24 mouse cellular contexts compared by ENCODE assay signal in the genomic region with DNA sequence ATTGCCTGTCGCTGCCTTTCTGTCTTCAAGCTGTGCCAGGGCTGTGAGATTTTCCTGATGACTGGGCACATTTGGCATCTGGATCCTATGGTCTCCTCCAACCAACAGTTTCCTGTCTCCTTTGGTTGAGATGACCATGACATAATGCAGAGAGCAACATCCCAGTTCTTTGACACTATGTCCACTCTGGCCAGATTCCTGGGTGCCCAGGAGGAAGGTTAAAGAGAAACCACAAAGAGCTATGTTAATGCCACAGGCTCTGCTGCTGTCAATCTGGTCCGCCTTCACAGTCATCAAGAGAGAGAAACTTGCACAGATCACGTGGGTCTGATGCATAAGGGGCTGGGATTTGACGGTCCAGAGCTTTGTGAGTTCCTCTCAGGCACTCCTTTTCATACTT. TPM values are rescaled to one million over a fixed set of nuclear protein-coding genes. Genes with fewer than 3 reads are reported as not detected.
DNase-seq lines count a peak whose midpoint lies in the region; ATAC-seq and TF ChIP-seq lines count a peak whose summit lies in the region.
"Had no signal": no experiment of that assay in that cellular context is flagged by ENCODE, and none has a peak within 500 bp of the region (broad histone marks: within the 10 kb centered on the region; RNA-seq: fewer than 3 reads in every experiment).

No protein-coding gene starts in this region.

- peak; percentile 68 for ATAC-seq in Patski
- ATAC-seq in lung, postnatal 0 days, result no peak
- ATAC-seq: forebrain, embryonic 15.5 days; hindbrain, embryonic 16.5 days; intestine, embryonic 15.5 days had no signal

- H3K36me3 ChIP-seq in C2C12 (ENCODE audit: control insufficient read depth, insufficient read depth), result peaks cover 10% of the 10 kb centered on the region
- no peaks in the 10 kb centered on the region for H3K36me3 ChIP-seq in lung, postnatal 0 days (ENCODE audit: insufficient read depth, low read length)
- H3K36me3 ChIP-seq: forebrain, embryonic 15.5 days; heart, embryonic 15.5 days; intestine, embryonic 15.5 days had no signal

- no peak overlapping the region for H3K9ac ChIP-seq in lung, postnatal 0 days (replicated peaks; ENCODE audit: low read depth)
- H3K9ac ChIP-seq: forebrain, embryonic 15.5 days; heart, embryonic 12.5 days; heart, embryonic 15.5 days; hindbrain, embryonic 13.5 days; intestine, embryonic 15.5 days had no signal

- POLR2A ChIA-PET in Patski (lab: Charles Lee), result no interaction called here

- H3K27ac ChIP-seq in lung, postnatal 0 days (ENCODE audit: low read length), result no peak overlapping the region
- H3K27ac ChIP-seq: forebrain, embryonic 10.5 days; forebrain, embryonic 15.5 days; heart, embryonic 15.5 days; hindbrain, embryonic 10.5 days; hindbrain, embryonic 13.5 days; intestine, embryonic 15.5 days had no signal

- TF ChIP-seq EP300 in lung, postnatal 0 days (IDR thresholded peaks at IDR 0.05), result no peak

- peaks cover 84% of the 10 kb centered on the region for H3K79me2 ChIP-seq in C2C12 (ENCODE audit: control insufficient read depth, insufficient read depth)

- peak; percentile 88 for DNase-seq in 3134 (ENCODE audit: extremely low read depth, insufficient read length, low spot score)
- peak; percentile 61 for DNase-seq in Patski (ENCODE audit: low read depth, low spot score)
- DNase-seq in spleen, postnatal 10 days (ENCODE audit: low spot score in 2 of 2), result no peak
- no peak for DNase-seq in lung, postnatal 0 days (ENCODE audit: low spot score)
- no peak for DNase-seq in liver
- DNase-seq: adrenal gland, adult 2 months; adrenal gland, postnatal 14 days; cerebellum, adult 11-12 months; cerebellum, adult 8-10 months; cerebellum, postnatal 14 days; gastrocnemius, postnatal 25 days; heart, adult 18-20 months; heart, postnatal 10 days; heart, postnatal 36 days; kidney, adult 18-20 months had no signal

- no peaks in the 10 kb centered on the region for H3K4me1 ChIP-seq in lung, postnatal 0 days (ENCODE audit: insufficient read depth, low read depth, low read length)
- H3K4me1 ChIP-seq: forebrain, embryonic 10.5 days; forebrain, embryonic 15.5 days; hindbrain, embryonic 10.5 days had no signal

- no peak overlapping the region for H3K4me3 ChIP-seq in C2C12 (ENCODE audit: insufficient read depth, poor library complexity, severe bottlenecking)
- no peak overlapping the region for H3K4me3 ChIP-seq in lung, postnatal 0 days (ENCODE audit: low read depth, low read length)
- H3K4me3 ChIP-seq: forebrain, embryonic 10.5 days; forebrain, embryonic 15.5 days; heart, embryonic 12.5 days; heart, embryonic 15.5 days; hindbrain, embryonic 10.5 days; hindbrain, embryonic 13.5 days; intestine, embryonic 15.5 days had no signal

- CTCF ChIA-PET in Patski (lab: Charles Lee), result no interaction called here

- TF ChIP-seq CTCF in C2C12 (IDR thresholded peaks at IDR 0.05; ENCODE audit: control insufficient read depth, insufficient read depth, insufficient read length), result no peak
- TF ChIP-seq CTCF in Patski (IDR thresholded peaks at IDR 0.05), result no peak
- TF ChIP-seq CTCF in lung, postnatal 0 days (IDR thresholded peaks at IDR 0.05), result no peak

- in situ Hi-C loops in Patski (cut with MboI; ENCODE audit: low pct_unique_long_range_greater_than_20kb), result loop anchor here (25.0 kb wide), 1 partner anchor 541 kb away; no protein-coding TSS in a partner anchor

- peak overlapping the region; percentile 39 for H3ac ChIP-seq in C2C12 (ENCODE audit: control insufficient read depth, insufficient read length, low read depth)

- no peak overlapping the region for H3K4me2 ChIP-seq in lung, postnatal 0 days (replicated peaks; ENCODE audit: low read depth, low read length)
- H3K4me2 ChIP-seq: forebrain, embryonic 15.5 days; heart, embryonic 12.5 days; heart, embryonic 15.5 days; hindbrain, embryonic 13.5 days; intestine, embryonic 15.5 days had no signal

- H3K79me3 ChIP-seq in C2C12 (ENCODE audit: low read depth), result peaks cover 49% of the 10 kb centered on the region

- no peaks in the 10 kb centered on the region for H3K9me3 ChIP-seq in lung, postnatal 0 days (ENCODE audit: low read length)
- H3K9me3 ChIP-seq: forebrain, embryonic 10.5 days; forebrain, embryonic 15.5 days; heart, embryonic 12.5 days; heart, embryonic 15.5 days; hindbrain, embryonic 10.5 days; hindbrain, embryonic 13.5 days; intestine, embryonic 15.5 days had no signal

- WGBS in lung, postnatal 0 days, result 79% methylated on average over 4 of the region's 4 CpGs

- H3K27me3 ChIP-seq in C2C12 (ENCODE audit: control insufficient read depth, insufficient read depth, insufficient read length), result no peaks in the 10 kb centered on the region
- H3K27me3 ChIP-seq in Patski, result no peaks in the 10 kb centered on the region
- no peaks in the 10 kb centered on the region for H3K27me3 ChIP-seq in lung, postnatal 0 days (replicated peaks; ENCODE audit: insufficient read depth, low read length)
- H3K27me3 ChIP-seq: forebrain, embryonic 15.5 days; heart, embryonic 12.5 days; heart, embryonic 15.5 days; hindbrain, embryonic 13.5 days; intestine, embryonic 15.5 days had no signal

TF ChIP-seq in C2C12, 6 proteins besides CTCF, POLR2A, EP300 and RAD21:
- TF ChIP-seq MYOD1 (IDR thresholded peaks at IDR 0.05; ENCODE audit: control insufficient read depth, insufficient read length, low read depth), result peak; percentile 86
- TF ChIP-seq MYOG (IDR thresholded peaks at IDR 0.05; ENCODE audit: control insufficient read depth, extremely low read depth, insufficient read length), result no peak
- peak; percentile 1 for TF ChIP-seq FOSL1 (IDR thresholded peaks at IDR 0.05; ENCODE audit: insufficient read depth, low read length, poor library complexity, severe bottlenecking)
- peak; percentile 98 for TF ChIP-seq USF1 (IDR thresholded peaks at IDR 0.05; ENCODE audit: low read depth)
- TF ChIP-seq MAX (IDR thresholded peaks at IDR 0.05), result peak; percentile 27

RNA-seq across cellular contexts. Expression of a gene that starts 18.4 kb away (rescaled TPM):
- polyA plus RNA-seq in C2C12 (2012; fragmentation: generic; extraction: Trizol), result 7.6 TPM
- polyA plus RNA-seq in Patski (2021), result 24.1 TPM
- 3.4 and 4.2 TPM in 2 replicates for polyA plus RNA-seq in lung, postnatal 0 days (2015; fragmentation: Nextera tagmentation; extraction: Ambion mirVana)

Comparison
In these comparisons a context has a peak if more than half of its experiments do, and no peak if none do; other contexts are left out.
1. DNase-seq: peak in 3134 (single experiment) and Patski (single experiment); none in spleen, postnatal 10 days (0 of 2), lung, postnatal 0 days (single experiment) and liver (single experiment).